Mouse (Mus musculus): ENCODE results near the gene Hs1bp3. TPM values are rescaled to one million over a fixed set of nuclear protein-coding genes. Genes with fewer than 3 reads are reported as not detected.

Gene Hs1bp3
- total RNA-seq, 2 experiments from 2014 or later = 11.8 to 12.7 TPM

GRCm38 (mm10) chr12:8326825-8327674, 13.8 kb downstream of the Hs1bp3 start:
- peak; percentile 99 for TF ChIP-seq CTCF (IDR thresholded peaks at IDR 0.05)
- Histone ChIP-seq H3K27ac (peak overlapping the region; percentile 80), H3K4me3 (peak overlapping the region; percentile 8; the same call in 1 of the 2 replicates)
- intact Hi-C loops (cut with DNase I) = loop anchor here (1.0 to 10.0 kb wide), 6 partner anchors 18 to 698 kb away; partner anchors contain the start of genes Pum2, Rhob and Ttc32
- DNase-seq (ENCODE audit: extremely low spot score in 1 of 2, low spot score in 2 of 2) = peak; percentile 93 to 97

DNA sequence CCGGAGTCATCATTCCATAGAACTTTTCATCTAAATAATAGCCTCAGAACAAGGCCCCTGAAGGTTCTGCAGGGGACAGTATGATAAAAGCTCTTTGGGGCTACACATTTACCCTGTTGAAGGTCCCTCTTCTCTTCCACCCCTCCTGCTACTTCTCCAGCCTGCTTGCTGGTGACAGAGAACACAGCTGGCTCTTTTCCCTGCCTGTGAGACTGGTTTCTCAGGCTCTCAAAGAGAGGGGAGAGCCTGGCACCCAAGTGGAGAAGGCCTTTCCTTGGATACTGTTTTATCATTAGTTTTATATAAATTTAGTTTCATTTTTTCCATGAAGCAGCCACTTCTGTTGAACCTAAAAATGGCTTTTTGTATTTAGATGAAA, 14.4 kb downstream of the Hs1bp3 start:
- intact Hi-C loops (cut with DNase I) = loop anchor here (1.0 to 10.0 kb wide), 6 partner anchors 17 to 697 kb away; partner anchors contain the start of genes Pum2, Rhob and Ttc32
- H3K27ac ChIP-seq = peak overlapping the region; percentile 80
- no peak overlapping the region for H3K4me3 ChIP-seq
- DNase-seq (ENCODE audit: extremely low spot score in 1 of 2, low spot score in 2 of 2) = no peak
- TF ChIP-seq CTCF (IDR thresholded peaks at IDR 0.05) = no peak

DNA sequence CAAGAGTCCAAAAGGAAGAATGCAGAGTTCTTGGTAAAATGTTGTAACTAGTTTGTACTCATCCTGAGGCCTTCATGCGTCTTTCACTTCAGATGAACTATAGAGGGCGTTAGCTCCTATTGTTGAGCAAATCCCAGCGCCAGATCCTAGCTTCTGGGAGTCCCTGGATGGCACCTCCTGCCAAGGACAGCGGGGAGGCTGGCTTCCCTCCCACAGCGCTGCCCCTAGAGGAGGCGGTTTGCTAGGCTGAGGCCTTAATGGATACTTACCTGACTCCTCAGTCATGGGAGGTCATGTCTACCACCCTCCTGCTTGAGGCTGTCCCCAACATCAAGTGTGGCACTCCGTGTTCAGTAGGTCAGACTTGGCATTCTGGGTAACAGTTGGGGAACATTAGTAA, 16.0 kb downstream of the Hs1bp3 start:
- no peak; the same call in 1 of the 2 replicates for TF ChIP-seq CTCF (IDR thresholded peaks at IDR 0.05)
- no peak overlapping the region for H3K27ac ChIP-seq
- intact Hi-C loops (cut with DNase I) = loop anchor here (10.0 kb wide), 3 partner anchors 306 to 696 kb away; partner anchors contain the start of genes Pum2 and Ttc32
- DNase-seq (ENCODE audit: extremely low spot score in 1 of 2, low spot score in 2 of 2) = no peak
- H3K4me3 ChIP-seq = no peak overlapping the region

GRCm38 (mm10) chr12:8331489-8332173, 18.4 kb downstream of the Hs1bp3 start:
- DNase-seq (ENCODE audit: extremely low spot score in 1 of 2, low spot score in 2 of 2) = no peak
- intact Hi-C loops (cut with DNase I) = no loop called here
- Histone ChIP-seq H3K27ac (peak overlapping the region; percentile 67; the same call in 1 of the 2 replicates), H3K4me3 (no peak overlapping the region)
- no peak for TF ChIP-seq CTCF (IDR thresholded peaks at IDR 0.05)

DNA sequence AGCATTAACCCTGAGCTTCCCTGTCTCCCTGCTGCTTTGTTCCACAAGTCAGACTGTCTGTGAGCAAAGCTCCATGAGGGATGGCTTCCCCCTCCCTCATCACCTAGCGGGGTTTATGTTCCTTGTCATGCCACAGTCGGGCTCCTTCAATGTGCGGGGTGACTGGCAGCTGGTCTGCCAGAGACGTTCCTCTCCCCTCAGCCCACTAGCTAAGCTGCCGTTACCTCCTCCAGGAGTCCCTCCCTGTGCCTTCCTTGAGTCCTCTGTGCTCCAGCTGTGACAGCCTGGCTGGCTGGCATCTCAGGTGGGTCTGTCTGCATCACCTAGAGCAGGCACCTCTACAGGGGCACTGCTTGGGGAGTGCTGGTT, 18.9 kb downstream of the Hs1bp3 start:
- no peak for TF ChIP-seq CTCF (IDR thresholded peaks at IDR 0.05)
- Histone ChIP-seq H3K27ac (peak overlapping the region; percentile 67; the same call in 1 of the 2 replicates), H3K4me3 (no peak overlapping the region)
- intact Hi-C loops (cut with DNase I) = no loop called here
- DNase-seq (ENCODE audit: extremely low spot score in 1 of 2, low spot score in 2 of 2) = no peak

DNA sequence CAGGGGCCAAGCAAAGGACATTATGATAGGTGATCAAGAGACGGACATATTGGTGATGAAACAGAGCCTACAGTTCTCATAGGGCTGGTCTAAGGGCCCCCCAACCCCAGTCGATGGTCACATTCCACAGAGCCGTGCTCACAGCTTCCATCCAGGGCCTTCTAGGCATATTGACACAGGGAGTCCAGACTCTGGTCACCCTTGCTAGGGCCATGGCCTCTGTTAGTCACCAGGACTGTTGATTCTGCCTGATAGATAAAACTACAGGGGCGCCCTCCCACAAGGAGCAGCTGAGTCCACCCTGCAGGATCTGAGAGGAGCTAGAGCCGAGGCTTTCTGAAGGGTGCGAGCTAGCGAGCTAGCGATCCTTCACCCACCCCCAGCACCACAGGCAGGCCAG, 20.4 kb downstream of the Hs1bp3 start:
- intact Hi-C loops (cut with DNase I) = no loop called here
- TF ChIP-seq CTCF (IDR thresholded peaks at IDR 0.05) = no peak
- Histone ChIP-seq H3K4me3 (no peak overlapping the region), H3K27ac (peak overlapping the region; percentile 66)
- DNase-seq (ENCODE audit: extremely low spot score in 1 of 2, low spot score in 2 of 2) = no peak

- no peak for DNase-seq (ENCODE audit: extremely low spot score in 1 of 2, low spot score in 2 of 2)
- H3K27ac ChIP-seq = peak overlapping the region; percentile 66
- no peak for TF ChIP-seq CTCF (IDR thresholded peaks at IDR 0.05)
Measured at GRCm38 (mm10) chr12:8334261-8334660, 21.0 kb downstream of the Hs1bp3 start.

GRCm38 (mm10) chr12:8335503-8335902, 22.3 kb downstream of the Hs1bp3 start:
- no peak for TF ChIP-seq CTCF (IDR thresholded peaks at IDR 0.05)
- Histone ChIP-seq H3K27ac (no peak overlapping the region), H3K4me3 (no peak overlapping the region)
- DNase-seq (ENCODE audit: extremely low spot score in 1 of 2, low spot score in 2 of 2) = no peak
- intact Hi-C loops (cut with DNase I) = no loop called here

More at GRCm38 (mm10) chr12:8334261-8334660, 21.0 kb downstream of the Hs1bp3 start:
- intact Hi-C loops (cut with DNase I) = no loop called here
- no peak overlapping the region for H3K4me3 ChIP-seq

- Histone ChIP-seq H3K27ac (peak overlapping the region; percentile 57; the same call in 1 of the 2 replicates), H3K4me3 (no peak overlapping the region)
- no peak for TF ChIP-seq CTCF (IDR thresholded peaks at IDR 0.05)
- intact Hi-C loops (cut with DNase I) = no loop called here
- DNase-seq (ENCODE audit: extremely low spot score in 1 of 2, low spot score in 2 of 2) = no peak
Measured at GRCm38 (mm10) chr12:8336601-8337285, 23.5 kb downstream of the Hs1bp3 start.

DNA sequence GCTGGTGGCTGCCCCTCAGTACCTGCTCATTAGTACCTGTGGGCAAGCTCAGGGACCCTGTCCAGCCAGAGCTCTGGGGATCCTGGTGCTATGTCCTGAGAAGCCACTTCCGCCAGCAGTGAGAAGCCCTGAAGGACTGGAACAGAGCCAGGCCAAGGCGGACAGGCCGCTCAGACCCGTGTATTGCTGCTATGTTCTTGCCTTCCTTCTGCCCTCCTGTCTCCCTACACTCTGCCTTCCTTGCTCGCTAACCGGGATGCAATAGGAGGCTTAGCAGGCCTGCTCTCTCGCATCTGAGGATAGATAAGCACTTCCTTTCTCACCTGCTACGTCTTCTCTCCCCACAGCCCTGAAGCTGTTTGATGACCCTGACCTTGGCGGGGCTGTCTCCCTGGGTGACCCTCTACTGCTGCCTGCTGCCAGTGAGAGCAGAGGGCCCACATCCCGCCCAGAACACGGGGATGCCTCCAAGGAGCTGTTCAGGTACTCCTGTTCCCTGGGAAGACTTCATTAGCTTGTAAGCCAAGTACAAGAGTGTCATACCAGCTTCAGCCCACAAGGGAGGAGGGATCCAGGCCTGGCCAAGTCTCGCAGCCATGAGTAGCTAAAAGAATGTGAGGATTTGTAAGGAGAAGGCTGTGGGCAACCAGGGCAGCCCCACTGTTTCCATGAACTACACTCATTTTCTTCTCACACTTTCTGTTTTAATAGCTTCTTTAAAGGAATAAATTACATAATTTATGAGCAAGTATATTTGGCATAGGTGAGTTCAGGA, 24.2 kb downstream of the Hs1bp3 start:
- Histone ChIP-seq H3K27ac (peak overlapping the region; percentile 57), H3K4me3 (no peak overlapping the region)
- TF ChIP-seq CTCF (IDR thresholded peaks at IDR 0.05) = peak; percentile 34
- intact Hi-C loops (cut with DNase I) = no loop called here
- DNase-seq (ENCODE audit: extremely low spot score in 1 of 2, low spot score in 2 of 2) = no peak

- intact Hi-C loops (cut with DNase I) = no loop called here
- H3K27ac ChIP-seq = peak overlapping the region; percentile 57; the same call in 1 of the 2 replicates
- TF ChIP-seq CTCF (IDR thresholded peaks at IDR 0.05) = no peak
Measured at GRCm38 (mm10) chr12:8338491-8338890, 25.3 kb downstream of the Hs1bp3 start.

More at GRCm38 (mm10) chr12:8338491-8338890, 25.3 kb downstream of the Hs1bp3 start:
- no peak for DNase-seq (ENCODE audit: extremely low spot score in 1 of 2, low spot score in 2 of 2)
- H3K4me3 ChIP-seq = no peak overlapping the region

All from left cerebral cortex, adult 2 months (tissue).